Mouse (Mus musculus): ENCODE data around the gene Gsto1.

- TF ChIP-seq POLR2A (IDR thresholded peaks at IDR 0.05; ENCODE audit: extremely low read depth, insufficient read depth, low read length) = no peak
- TF ChIP-seq CTCF (IDR thresholded peaks at IDR 0.05; ENCODE audit: low read depth, low read length) = no peak
These were observed 24.8 kb upstream of the Gsto1 start for GRCm38 (mm10) chr19:47829913-47830450.

Measured in liver, adult 2 months (tissue).